Mouse (Mus musculus) frontal cortex, adult 2 months (tissue): ENCODE measurements around the gene Calr. TPM values are rescaled to one million over a fixed set of nuclear protein-coding genes. Genes with fewer than 3 reads are reported as not detected.
A peak's percentile ranks its signal among the peaks of the same experiment; 100 is the strongest.

Experiments
- DNase-seq, 2 experiments: peaks; one replicate each; pipeline ENCODE4 v3.0.0; 2022; ENCODE audit warnings: low spot score in 1 of 2; ENCODE audit errors: extremely low spot score in 1 of 2
- polyA plus RNA-seq: library from polyadenylated mRNA; depleted of rRNA; stranded (reverse); fragments of >200 nt; gene quantifications from 2 replicates; pipeline ENCODE4 v1.2.3, GENCODE M21; 2012; rRNA removed

Gene Calr
- polyA plus RNA-seq, 1 experiment, result 561 TPM

DNA sequence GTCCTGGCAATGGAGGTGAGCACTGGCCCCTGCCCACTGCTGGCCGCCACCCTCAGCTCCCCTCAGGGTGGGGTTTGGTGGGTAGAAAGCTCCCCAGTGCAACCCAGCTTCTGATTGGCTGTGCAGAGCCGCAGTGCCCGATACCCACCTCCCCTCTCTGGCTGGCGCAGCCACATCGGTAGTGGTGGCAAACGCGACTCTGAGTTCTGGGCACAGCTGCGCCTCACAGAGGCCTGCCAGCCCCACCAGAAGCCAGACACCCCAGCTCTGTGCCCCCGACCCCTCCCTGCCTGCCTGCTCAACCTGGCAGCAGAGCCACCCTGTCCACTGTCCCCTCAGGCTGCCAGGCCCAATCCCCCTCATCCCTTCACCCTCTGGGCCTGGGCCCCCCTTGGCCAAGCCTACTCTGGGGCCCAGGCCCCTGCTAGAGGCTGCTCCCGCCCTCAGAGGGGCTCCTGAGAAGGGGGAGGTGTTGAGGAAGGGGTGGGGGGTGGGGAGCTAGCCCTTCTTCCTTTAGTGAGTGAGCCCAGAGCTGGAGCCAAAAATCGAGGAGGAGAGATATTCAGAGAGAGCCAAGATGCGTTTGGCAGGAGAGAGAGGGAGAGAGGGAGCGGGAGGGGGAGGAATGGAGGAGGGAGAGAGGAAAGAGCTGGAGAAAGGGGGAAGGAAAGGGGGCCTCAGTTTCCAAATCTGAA lies 52.8 kb downstream of the Calr start:
- DNase-seq, result peak in 1 of 2 experiments; percentile 76

DNA sequence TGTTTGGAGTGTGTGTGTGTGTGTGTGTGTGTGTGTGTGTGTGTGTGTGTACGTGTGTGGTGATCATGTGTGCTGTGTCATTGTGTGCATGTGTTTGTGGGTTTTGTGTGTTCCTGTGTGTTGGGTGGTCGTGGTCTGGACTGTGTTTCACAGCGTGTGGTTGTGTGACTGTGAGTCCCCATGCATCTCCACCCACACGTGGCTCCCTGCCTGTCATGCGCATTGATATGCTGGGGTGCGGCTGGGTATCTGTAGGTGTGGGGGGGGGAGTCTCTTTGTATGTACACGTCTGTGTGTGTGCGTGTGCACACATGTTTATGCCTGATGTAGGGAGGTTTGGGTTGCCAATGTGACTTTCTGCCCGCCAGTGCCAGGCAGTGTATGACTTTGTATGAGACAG lies 53.6 kb downstream of the Calr start:
- no peak for DNase-seq

DNA sequence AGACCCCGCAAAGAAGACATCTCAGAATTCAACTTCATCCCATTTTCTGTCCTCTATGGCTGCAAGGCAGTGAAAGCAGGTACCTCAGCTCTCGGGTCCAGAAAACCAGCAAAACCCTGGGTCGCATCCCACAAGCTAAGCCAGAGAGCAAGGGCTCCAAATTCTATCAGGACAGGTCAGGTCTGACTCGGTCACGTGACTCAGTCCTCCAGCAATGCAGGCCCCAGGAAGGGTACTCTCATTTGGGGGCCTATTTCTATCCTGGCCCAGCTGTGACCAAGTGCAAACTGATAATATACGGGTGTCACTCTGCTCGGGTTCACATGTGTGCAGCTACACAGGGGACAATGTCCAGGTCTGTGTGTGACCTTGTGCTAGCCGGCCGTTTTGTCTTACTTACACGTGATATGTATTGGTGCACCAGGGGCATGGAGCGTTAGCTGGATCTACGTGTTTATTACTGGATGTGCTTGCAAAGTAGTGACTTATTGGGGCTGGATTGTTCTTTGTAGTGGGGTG lies 54.2 kb downstream of the Calr start:
- no peak for DNase-seq

Other genes with a start within 250 kb of the Calr start
- 11.1 and 21.5 TPM in 2 replicates for gene Ier2, start 184.1 kb downstream of the Calr start, polyA plus RNA-seq
- 143 and 157 TPM in 2 replicates for gene Trmt1, start 160.6 kb downstream of the Calr start, polyA plus RNA-seq
- 79.7 and 79.8 TPM in 2 replicates for gene Nacc1, start 159.1 kb downstream of the Calr start, polyA plus RNA-seq
- 2.9 and 4.1 TPM in 2 replicates for gene Lyl1, start 145.5 kb downstream of the Calr start, polyA plus RNA-seq
- 0.36 TPM in 1 of 2 replicates, not detected in the other for gene G430095P16Rik, start 123.9 kb downstream of the Calr start, polyA plus RNA-seq
- 51.3 and 61.3 TPM in 2 replicates for gene Nfix, start 46.6 kb downstream of the Calr start, polyA plus RNA-seq
- gene Dand5, start 24.1 kb downstream of the Calr start, polyA plus RNA-seq, result 14.6 and 15.5 TPM in 2 replicates
- 28.0 and 30.9 TPM in 2 replicates for gene Gadd45gip1, start 15.4 kb downstream of the Calr start, polyA plus RNA-seq
- 75.2 and 80.5 TPM in 2 replicates for gene Rad23a, start 6.3 kb downstream of the Calr start, polyA plus RNA-seq
- gene Farsa, start 10.1 kb upstream of the Calr start, polyA plus RNA-seq, result 59.6 and 59.7 TPM in 2 replicates
- 4.2 and 5.2 TPM in 2 replicates for gene Syce2, start 25.2 kb upstream of the Calr start, polyA plus RNA-seq
- 55.1 and 71.5 TPM in 2 replicates for gene Gcdh, start 47.0 kb upstream of the Calr start, polyA plus RNA-seq
- gene Klf1, start 55.0 kb upstream of the Calr start, polyA plus RNA-seq, result 0.17 and 0.38 TPM in 2 replicates
- 5.7 and 6.5 TPM in 2 replicates for gene Dnase2a, start 61.6 kb upstream of the Calr start, polyA plus RNA-seq
- gene Mast1, start 90.4 kb upstream of the Calr start, polyA plus RNA-seq, result 69.0 and 76.3 TPM in 2 replicates
- 7.6 and 7.9 TPM in 2 replicates for gene Rtbdn, start 100.1 kb upstream of the Calr start, polyA plus RNA-seq
- gene Gm49661, start 122.5 kb upstream of the Calr start, polyA plus RNA-seq, result not detected in 2 replicates
- gene Prdx2, start 122.7 kb upstream of the Calr start, polyA plus RNA-seq, result 318 and 332 TPM in 2 replicates
- gene Rnaseh2a, start 122.8 kb upstream of the Calr start, polyA plus RNA-seq, result 37.5 and 39.7 TPM in 2 replicates
- gene Junb, start 131.8 kb upstream of the Calr start, polyA plus RNA-seq, result 52.0 and 106 TPM in 2 replicates
- gene Hook2, start 143.7 kb upstream of the Calr start, polyA plus RNA-seq, result 20.7 and 26.0 TPM in 2 replicates
- gene Best2, start 167.6 kb upstream of the Calr start, polyA plus RNA-seq, result 0.10 TPM in 1 of 2 replicates, not detected in the other
- gene Asna1, start 178.3 kb upstream of the Calr start, polyA plus RNA-seq, result 238 and 271 TPM in 2 replicates
- 150 and 167 TPM in 2 replicates for gene Trir, start 179.9 kb upstream of the Calr start, polyA plus RNA-seq
- gene Tnpo2, start 190.0 kb upstream of the Calr start, polyA plus RNA-seq, result 96.1 and 109 TPM in 2 replicates
- gene Fbxw9, start 213.1 kb upstream of the Calr start, polyA plus RNA-seq, result 42.4 and 46.3 TPM in 2 replicates
- gene Gm5741, start 221.0 kb upstream of the Calr start, polyA plus RNA-seq, result 0.74 TPM in 1 of 2 replicates, not detected in the other
- gene Dhps, start 224.8 kb upstream of the Calr start, polyA plus RNA-seq, result 66.6 and 68.7 TPM in 2 replicates
- 110 and 122 TPM in 2 replicates for gene Wdr83os, start 233.8 kb upstream of the Calr start, polyA plus RNA-seq
- gene Wdr83, start 234.4 kb upstream of the Calr start, polyA plus RNA-seq, result 57.8 and 58.2 TPM in 2 replicates
- 40.2 and 46.9 TPM in 2 replicates for gene Man2b1, start 236.3 kb upstream of the Calr start, polyA plus RNA-seq